Mouse (Mus musculus) liver, embryonic 14.5 days (tissue): ENCODE data around the gene Btbd11. TPM values are rescaled to one million over a fixed set of nuclear protein-coding genes. Genes with fewer than 3 reads are reported as not detected.

Experiments
- ATAC-seq: fragments of 200-750 bp; cut with Nextera tagmentation; 2 replicates; pipeline ENCODE4 v1.8.0; 2017; ENCODE audit warnings: moderate number of reproducible peaks, mild to moderate bottlenecking, moderate library complexity; ENCODE audit not compliant: insufficient read depth
- DNase-seq, 3 experiments: peaks; one replicate each; pipeline ENCODE4 v3.0.0-alpha.2; 2012 to 2013; ENCODE audit warnings: low read depth in 3 of 3, low spot score in 3 of 3
- H3K27ac ChIP-seq: fragments of 300-500 bp; sonication (generic); 2 replicates; pipeline ENCODE4 v1.5.1; 2014; ENCODE audit warnings: moderate library complexity, mild to moderate bottlenecking, control low read depth, inconsistent platforms
- H3K27me3 ChIP-seq: fragments of 300-500 bp; sonication (generic); 2 replicates; pipeline ENCODE4 v1.6.1; 2014; ENCODE audit warnings: mild to moderate bottlenecking, low read length, moderate library complexity; ENCODE audit not compliant: control insufficient read depth, insufficient read depth
- H3K36me3 ChIP-seq: fragments of 300-500 bp; sonication (generic); replicated peaks from 2 replicates; pipeline ENCODE4 v1.6.1; 2014; ENCODE audit warnings: low read depth; ENCODE audit not compliant: control insufficient read depth, insufficient read depth
- H3K4me1 ChIP-seq, 2 experiments: fragments of 200-500 bp in 1 of 2; fragments of 300-500 bp in 1 of 2; sonication (generic) in 1 of 2; replicated peaks; 2 replicates each; pipeline ENCODE4 v1.6.1; 2012 to 2014; ENCODE audit warnings: antibody characterized with exemption in 1 of 2, inconsistent platforms in 1 of 2, low read length in 1 of 2; ENCODE audit not compliant: control insufficient read depth in 2 of 2, insufficient read depth in 2 of 2
- H3K4me2 ChIP-seq: fragments of 300-500 bp; sonication (generic); 2 replicates; pipeline ENCODE4 v1.6.1; 2014; ENCODE audit warnings: low read depth, mild to moderate bottlenecking, control low read depth, moderate library complexity
- H3K4me3 ChIP-seq, 2 experiments: fragments of 200-500 bp in 1 of 2; fragments of 300-500 bp in 1 of 2; sonication (generic) in 1 of 2; 2 replicates each; pipeline ENCODE4 v1.5.1; 2012 to 2014; ENCODE audit warnings: low read depth in 2 of 2, low read length in 2 of 2, mild to moderate bottlenecking in 2 of 2, control low read depth in 1 of 2, inconsistent platforms in 1 of 2, moderate library complexity in 1 of 2; ENCODE audit not compliant: insufficient read depth in 1 of 2
- H3K9ac ChIP-seq: fragments of 300-500 bp; sonication (generic); replicated peaks from 2 replicates; pipeline ENCODE4 v1.6.1; 2014; ENCODE audit warnings: mild to moderate bottlenecking, control low read depth, moderate library complexity
- H3K9me3 ChIP-seq: fragments of 300-500 bp; sonication (generic); 2 replicates; pipeline ENCODE4 v1.6.1; 2016; ENCODE audit warnings: low read length, mixed read lengths; ENCODE audit not compliant: control insufficient read depth
- CTCF ChIP-seq: IDR thresholded peaks from 2 replicates; pipeline ENCODE4 v1.5.1; 2016; ENCODE audit warnings: antibody characterized with exemption, low read depth, control low read depth
- EP300 ChIP-seq: IDR thresholded peaks from 2 replicates; pipeline ENCODE4 v1.6.1; 2016; ENCODE audit warnings: antibody characterized with exemption, low read depth
- WGBS: fragments of 180-500 bp; shearing (Covaris S2); extraction: QIAGEN DNeasy Blood & Tissue Kit; methylation state at CpG from one replicate; pipeline ENCODE4 v1.1.7; 2014; ENCODE audit not compliant: insufficient replicate concordance; 5-methylcytosine and 5-hydroxymethylcytosine counted together
- polyA plus RNA-seq, 2 experiments: library from polyadenylated mRNA; depleted of rRNA in 1 of 2; stranded (reverse) in 1 of 2; unstranded in 1 of 2; fragments of >200 nt; fragmentation: Nextera tagmentation in 1 of 2; extraction: Ambion mirVana in 1 of 2; gene quantifications; 2 replicates each; pipeline versions ENCODE4 v1.2.1 to v1.2.3; 2012 to 2014

Gene Btbd11
- polyA plus RNA-seq, 2 experiments: 0.22 to 0.32 TPM

DNA sequence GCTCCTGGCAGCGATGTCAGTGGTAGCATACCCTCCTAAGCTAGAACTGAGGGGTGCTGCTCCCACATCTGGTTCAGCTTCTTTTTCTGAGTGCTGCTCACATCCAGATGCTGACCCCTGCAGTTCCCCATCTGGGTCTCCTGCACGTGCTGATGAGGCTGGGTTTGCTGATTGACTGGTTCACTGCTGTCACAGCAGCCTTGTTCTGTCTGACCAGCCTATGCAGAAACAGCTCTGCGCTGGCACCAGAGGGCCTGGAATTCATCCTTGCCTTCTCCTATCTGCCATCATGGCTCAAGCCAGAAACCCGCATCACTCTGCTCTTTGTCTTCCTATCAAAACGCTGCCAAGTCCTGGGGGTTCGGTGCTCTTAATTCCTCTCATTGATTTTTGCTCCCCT lies 95.9 kb downstream of the Btbd11 start:
- H3K4me2 ChIP-seq: no peak overlapping the region
- TF ChIP-seq EP300 (no peak), CTCF (no peak)
- ATAC-seq (no peak), DNase-seq (no peak)
- no peak overlapping the region for H3K27ac ChIP-seq
- no peak overlapping the region for H3K4me3 ChIP-seq
- 36% methylated on average over 6 of the region's 6 CpGs for WGBS
- no peaks in the 10 kb centered on the region for H3K27me3 ChIP-seq
- H3K9ac ChIP-seq: no peak overlapping the region
- no peaks in the 10 kb centered on the region for H3K9me3 ChIP-seq
- no peaks in the 10 kb centered on the region for H3K4me1 ChIP-seq
- H3K36me3 ChIP-seq: no peaks in the 10 kb centered on the region

DNA sequence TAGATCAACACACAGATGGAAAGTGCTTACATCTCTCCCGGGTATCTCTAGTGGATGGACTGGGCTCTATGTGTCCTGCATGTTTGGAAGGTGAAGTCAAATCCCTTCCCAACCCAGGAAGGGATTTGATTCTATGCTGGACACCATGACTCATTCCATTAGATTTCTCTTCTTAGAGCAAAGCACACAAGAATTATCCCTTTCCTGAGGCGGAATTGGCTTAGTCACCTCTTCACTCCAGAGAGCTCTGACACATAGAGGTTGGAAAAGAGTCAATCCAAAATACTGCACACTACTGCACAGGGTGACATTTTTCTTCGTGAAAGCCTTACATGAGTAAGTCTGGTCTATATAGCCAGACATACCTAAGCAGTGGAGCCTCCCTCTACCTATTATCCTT lies 99.8 kb downstream of the Btbd11 start:
- DNase-seq: no peak
- Histone ChIP-seq H3K9ac (no peak overlapping the region), H3K27me3 (no peaks in the 10 kb centered on the region), H3K4me3 (no peak overlapping the region), H3K9me3 (no peaks in the 10 kb centered on the region), H3K4me2 (no peak overlapping the region), H3K27ac (no peak overlapping the region), H3K4me1 (no peaks in the 10 kb centered on the region), H3K36me3 (no peaks in the 10 kb centered on the region)
- TF ChIP-seq CTCF: no peak
- no peak for TF ChIP-seq EP300
- WGBS: 50% methylated on average over 3 of the region's 3 CpGs
- no peak for ATAC-seq

GRCm38 (mm10) chr10:85492583-85492982 lies 106.0 kb downstream of the Btbd11 start:
- no peak for DNase-seq
- Histone ChIP-seq H3K27ac (no peak overlapping the region), H3K36me3 (no peaks in the 10 kb centered on the region), H3K4me2 (no peak overlapping the region), H3K4me3 (no peak overlapping the region), H3K4me1 (no peaks in the 10 kb centered on the region), H3K9ac (no peak overlapping the region), H3K27me3 (no peaks in the 10 kb centered on the region), H3K9me3 (no peaks in the 10 kb centered on the region)
- ATAC-seq: no peak
- WGBS: 63% methylated on average over 2 of the region's 2 CpGs
- TF ChIP-seq CTCF: no peak

DNA sequence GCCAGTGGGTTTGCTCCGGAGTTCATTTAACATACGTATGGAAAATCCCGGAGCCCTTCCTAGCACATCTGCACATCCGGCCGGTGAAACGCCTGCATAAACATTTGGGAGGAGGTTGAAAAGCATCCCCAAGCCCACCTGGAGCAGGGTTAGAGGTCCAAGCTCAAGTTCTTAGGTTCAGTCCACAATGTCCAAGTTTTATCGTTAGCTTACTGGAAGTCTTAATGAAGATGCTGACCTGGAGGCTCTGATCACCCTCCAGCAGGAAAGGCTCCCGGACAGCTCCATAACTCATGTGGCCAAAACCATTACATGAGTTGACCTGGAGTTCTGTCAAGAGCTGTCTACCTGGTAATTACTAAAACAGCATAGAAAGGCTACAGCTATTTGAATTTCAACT lies 109.7 kb downstream of the Btbd11 start:
- H3K4me2 ChIP-seq: no peak overlapping the region
- WGBS: 81% methylated on average over 8 of the region's 8 CpGs
- no peak overlapping the region for H3K9ac ChIP-seq
- no peaks in the 10 kb centered on the region for H3K27me3 ChIP-seq
- no peaks in the 10 kb centered on the region for H3K9me3 ChIP-seq
- ATAC-seq (no peak), DNase-seq (no peak)
- H3K27ac ChIP-seq: no peak overlapping the region
- TF ChIP-seq EP300 (no peak), CTCF (no peak)
- H3K36me3 ChIP-seq: no peaks in the 10 kb centered on the region
- no peak overlapping the region for H3K4me3 ChIP-seq
- no peaks in the 10 kb centered on the region for H3K4me1 ChIP-seq

DNA sequence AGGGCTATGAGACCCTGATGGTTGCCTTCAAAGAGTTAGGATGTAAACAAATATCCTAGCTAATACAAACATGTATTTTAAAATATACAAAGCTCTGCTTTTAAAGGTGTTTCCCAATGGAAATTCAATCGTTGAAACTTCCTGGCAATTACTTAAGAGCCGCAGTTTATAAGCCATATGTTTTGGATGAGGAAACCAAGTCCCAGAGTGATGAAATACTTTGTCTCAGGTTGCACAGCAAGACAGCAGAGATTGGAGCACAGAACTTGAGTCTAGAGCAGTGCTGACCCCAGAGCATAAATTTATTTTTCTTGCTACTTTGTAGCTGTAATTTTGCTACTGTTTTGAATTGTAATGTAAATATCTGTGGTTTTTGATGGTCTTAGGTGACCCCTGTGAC lies 110.4 kb downstream of the Btbd11 start:
- WGBS: 46% methylated on average over 2 of the region's 2 CpGs
- H3K9ac ChIP-seq: no peak overlapping the region

GRCm38 (mm10) chr10:85497931-85498330 lies 111.3 kb downstream of the Btbd11 start:
- H3K36me3 ChIP-seq: no peaks in the 10 kb centered on the region
- H3K9ac ChIP-seq: no peak overlapping the region
- H3K27me3 ChIP-seq: no peaks in the 10 kb centered on the region
- no peak overlapping the region for H3K4me3 ChIP-seq
- ATAC-seq (no peak), DNase-seq (no peak)
- H3K4me1 ChIP-seq: peaks cover 0 to 2% of the 10 kb centered on the region in 2 experiments; a peak in 1 of 4 replicates
- H3K27ac ChIP-seq: no peak overlapping the region
- H3K9me3 ChIP-seq: no peaks in the 10 kb centered on the region
- WGBS: 74% methylated on average over 5 of the region's 5 CpGs
- no peak for TF ChIP-seq EP300
- TF ChIP-seq CTCF: no peak
- H3K4me2 ChIP-seq: no peak overlapping the region

More for the DNA sequence above, 110.4 kb downstream of the Btbd11 start:
- Histone ChIP-seq H3K4me2 (no peak overlapping the region), H3K4me3 (no peak overlapping the region), H3K36me3 (no peaks in the 10 kb centered on the region), H3K4me1 (no peaks in the 10 kb centered on the region), H3K27ac (no peak overlapping the region), H3K9me3 (no peaks in the 10 kb centered on the region), H3K27me3 (no peaks in the 10 kb centered on the region)
- no peak for ATAC-seq
- no peak for DNase-seq
- TF ChIP-seq CTCF (no peak), EP300 (no peak)
